Mouse (Mus musculus) embryo, embryonic 9.5 days (tissue): Measurements from ENCODE around the gene Anapc2.
A peak's percentile ranks its signal among the peaks of the same experiment; 100 is the strongest.
"Not testable (repeated sequence)": the region's sequence is repeated elsewhere in the genome, so short reads cannot be mapped to it uniquely, and the experiment has no call there.

Source experiments
- DNase-seq: peaks from one replicate; pipeline ENCODE4 v3.0.0-alpha.2; 2017; ENCODE audit errors: extremely low spot score

Anapc2 gene

DNA sequence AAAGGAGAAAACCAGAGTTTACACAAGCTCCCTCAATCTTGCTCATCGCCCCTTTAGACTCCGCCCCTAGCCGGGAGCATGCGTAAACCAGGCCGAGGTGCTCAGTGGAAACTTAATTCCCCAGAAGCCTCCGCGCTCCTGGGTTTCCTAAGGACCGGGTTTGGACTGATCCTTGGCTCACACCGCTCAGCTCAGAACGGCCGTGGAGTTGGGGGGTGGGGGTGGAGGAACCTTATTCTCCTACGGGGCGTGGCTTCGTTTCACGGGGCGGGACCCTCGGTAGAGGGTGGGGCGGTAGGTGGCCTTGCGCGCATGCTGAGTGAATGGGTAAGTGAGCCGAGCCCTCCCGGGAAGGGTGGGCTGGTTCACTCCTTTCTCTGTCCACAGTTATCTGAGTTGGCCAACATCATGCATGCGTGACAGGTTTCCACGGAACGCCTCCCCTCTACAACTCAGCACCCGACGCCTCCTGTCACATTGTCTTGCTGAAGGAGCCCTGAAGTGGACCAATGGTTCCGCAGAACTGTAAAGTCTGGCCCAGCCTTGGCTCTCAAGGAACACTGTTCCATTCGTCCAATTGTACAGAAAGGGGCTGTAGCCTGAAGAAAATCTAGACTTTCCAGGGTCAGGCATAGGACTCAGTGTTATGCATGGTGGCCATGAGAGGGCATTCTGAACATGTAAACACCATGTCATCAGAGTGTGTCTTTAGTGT is 31.4 kb upstream of the Anapc2 start:
- peak; percentile 75 for DNase-seq

DNA sequence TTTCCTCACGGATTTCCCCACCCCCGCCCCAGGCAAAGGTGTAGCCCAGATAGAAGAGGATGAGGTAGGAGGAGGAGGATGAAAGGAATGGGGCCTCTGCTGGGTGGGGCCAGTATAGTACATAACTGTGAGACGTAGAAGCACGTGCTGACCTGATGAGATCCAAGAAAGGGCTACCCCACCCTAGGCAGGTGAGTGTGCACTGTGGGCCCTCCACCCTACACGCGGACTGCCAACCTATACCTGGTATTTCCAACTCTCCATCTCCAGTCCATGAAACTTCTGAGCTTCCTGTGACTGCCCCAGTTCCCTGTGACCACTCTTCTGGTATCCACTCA is 30.9 kb upstream of the Anapc2 start:
- no peak for DNase-seq

DNA sequence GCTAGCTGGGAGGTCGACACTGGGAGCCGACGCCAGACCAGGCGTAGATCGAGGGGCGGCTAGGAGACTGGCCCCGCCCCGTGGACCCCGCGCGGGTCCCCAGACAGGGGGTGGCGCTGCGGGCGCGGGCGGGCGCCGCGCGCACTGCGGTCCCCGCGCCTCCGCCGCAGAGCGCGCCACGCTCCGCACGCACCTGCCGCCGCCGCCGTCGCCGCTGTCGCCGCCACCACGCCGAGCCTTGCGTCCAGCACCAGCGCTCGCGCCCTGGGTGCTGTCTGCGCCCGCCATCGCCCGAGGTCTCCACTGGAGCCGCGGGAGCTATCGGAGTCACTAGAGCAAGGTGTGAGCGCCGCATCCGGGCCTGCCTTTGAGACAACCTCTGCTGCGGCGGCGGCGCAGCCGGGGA is 30.2 kb upstream of the Anapc2 start, which contains the start of the genes Rnf208 and Cysrt1:
TSS of gene Rnf208 (plus strand) at position 155 of the 406 bp plus-strand sequence.
TSS of gene Cysrt1 (minus strand) at position 352 of the 406 bp plus-strand sequence.
- no peak for DNase-seq

DNA sequence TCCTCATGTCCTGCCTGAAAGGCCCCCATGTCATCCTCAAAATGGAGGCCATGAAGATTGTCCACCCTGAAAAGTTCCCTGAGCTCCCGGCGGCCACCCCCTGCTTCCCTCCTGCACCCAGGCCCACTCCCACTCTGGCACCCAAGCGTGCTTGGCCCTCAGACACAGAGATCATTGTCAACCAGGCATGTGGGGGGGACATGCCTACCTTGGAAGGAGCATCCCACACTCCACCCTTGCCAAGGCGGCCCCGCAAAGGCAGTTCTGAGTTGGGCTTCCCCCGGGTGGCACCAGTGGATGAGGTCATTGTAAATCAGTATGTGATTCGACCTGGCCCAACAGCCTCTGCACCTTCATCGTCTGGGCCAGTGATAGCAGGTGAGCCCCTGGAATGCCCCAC is 28.9 kb upstream of the Anapc2 start:
- no peak for DNase-seq

DNA sequence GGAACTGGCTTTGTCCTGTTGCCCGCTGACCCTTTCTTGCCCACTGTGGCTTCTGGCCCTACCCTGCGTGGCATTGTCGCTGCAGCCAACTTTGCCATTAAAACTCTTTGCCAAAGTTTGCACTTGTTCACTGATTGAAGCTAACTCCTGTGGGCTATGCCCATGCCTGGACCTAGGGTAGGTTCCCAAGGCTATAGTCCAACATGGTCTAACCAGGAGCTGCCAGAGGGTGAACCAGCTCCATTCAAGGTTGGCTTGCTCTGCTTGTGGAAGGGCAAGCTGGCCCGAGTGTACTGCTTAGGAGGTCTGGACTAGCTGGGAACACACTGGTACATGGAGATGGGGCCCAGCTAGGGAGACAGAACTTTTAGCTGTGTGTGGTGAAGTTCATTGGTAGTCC is 28.1 kb upstream of the Anapc2 start:
- DNase-seq: no peak

DNA sequence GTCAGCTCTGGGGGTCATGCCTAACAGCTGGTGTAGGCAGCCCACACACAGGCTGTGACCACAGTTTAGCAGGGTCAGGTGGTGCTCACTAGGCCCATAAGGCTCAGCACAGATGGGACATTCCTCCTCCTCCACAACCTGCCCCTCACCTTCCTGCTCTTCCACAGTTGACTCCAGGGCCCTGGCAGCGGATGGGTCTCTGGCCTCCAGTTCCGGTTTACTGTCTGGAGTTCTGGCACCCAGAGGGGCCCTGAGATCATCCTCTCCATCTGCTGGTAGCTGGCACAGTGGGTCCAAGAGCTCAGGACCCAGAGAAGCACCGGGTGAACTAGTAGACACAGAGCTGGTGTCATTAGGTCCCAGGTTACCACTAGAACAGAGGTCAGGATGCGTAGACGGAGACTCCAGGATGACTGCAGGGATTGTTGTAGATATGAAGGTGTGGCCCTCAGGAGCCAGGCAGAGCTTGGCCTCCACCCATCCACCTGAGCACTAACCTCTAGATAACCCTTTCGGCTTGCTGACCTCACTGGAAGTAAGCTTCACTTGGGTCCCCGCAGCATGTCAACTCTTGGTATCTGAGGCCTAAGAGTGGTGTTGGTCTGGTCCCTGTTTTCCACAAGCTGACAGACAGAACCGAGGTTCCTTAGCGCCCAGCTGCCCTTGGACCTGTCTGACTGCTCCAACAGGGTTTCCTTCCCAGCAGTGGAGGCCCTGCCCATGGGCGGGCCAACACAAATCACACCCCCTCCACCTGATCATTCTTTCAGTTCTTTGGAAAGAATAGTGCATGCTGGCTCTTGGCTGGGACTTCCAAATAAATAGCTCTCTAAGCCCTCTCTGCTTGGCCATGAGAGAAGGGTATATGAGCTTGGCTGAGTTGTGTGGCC is 25.9 kb upstream of the Anapc2 start, which contains the start of gene AL732309.1:
TSS of gene AL732309.1 (minus strand) at position 681 of the 890 bp plus-strand sequence.
- DNase-seq: no peak

DNA sequence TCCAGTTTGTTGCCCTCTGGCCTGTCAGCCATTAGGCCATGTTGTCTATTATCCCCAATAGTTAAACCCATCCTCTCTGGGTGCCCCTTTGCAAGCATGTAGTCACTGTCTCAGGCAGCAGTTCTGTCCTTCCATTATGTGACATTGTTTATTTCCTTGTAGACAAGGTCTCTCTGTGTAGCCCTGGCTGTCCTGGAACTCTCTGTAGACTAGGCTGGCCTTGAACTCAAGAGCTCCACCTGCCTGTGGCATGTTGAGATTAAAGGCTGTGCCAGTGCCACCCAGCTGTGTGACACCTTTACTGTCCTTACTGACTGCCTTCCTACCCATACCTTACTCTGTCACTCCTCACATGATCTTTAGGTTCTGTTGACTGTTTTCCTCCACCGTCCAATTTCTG is 19.9 kb upstream of the Anapc2 start:
- no peak for DNase-seq

DNA sequence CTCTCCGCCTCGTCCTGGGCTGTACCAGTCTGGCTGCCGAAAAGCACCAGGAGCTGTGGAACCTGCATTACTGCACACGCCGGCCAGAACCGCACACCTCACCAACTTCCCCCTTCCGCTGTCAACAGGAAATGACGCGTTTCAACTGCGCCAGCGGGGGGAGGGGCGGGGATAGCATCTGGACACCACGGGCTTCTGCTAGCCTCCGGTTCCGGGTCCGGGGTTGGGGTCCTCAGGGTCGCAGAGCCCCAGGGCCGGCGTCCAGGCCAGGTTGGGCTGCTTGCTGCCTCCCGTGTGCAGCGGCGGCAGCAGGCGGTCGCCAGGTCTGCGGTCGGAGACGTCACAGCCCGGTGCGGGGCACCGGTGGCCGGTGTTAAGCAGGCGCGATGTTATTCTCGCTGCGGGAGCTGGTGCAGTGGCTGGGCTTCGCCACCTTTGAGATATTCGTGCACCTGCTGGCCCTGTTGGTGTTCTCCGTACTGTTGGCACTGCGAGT is 16.9 kb upstream of the Anapc2 start, which contains the start of gene Tmem203:
TSS of gene Tmem203 (plus strand) at position 156 of the 496 bp plus-strand sequence.
- peak; percentile 95 for DNase-seq

DNA sequence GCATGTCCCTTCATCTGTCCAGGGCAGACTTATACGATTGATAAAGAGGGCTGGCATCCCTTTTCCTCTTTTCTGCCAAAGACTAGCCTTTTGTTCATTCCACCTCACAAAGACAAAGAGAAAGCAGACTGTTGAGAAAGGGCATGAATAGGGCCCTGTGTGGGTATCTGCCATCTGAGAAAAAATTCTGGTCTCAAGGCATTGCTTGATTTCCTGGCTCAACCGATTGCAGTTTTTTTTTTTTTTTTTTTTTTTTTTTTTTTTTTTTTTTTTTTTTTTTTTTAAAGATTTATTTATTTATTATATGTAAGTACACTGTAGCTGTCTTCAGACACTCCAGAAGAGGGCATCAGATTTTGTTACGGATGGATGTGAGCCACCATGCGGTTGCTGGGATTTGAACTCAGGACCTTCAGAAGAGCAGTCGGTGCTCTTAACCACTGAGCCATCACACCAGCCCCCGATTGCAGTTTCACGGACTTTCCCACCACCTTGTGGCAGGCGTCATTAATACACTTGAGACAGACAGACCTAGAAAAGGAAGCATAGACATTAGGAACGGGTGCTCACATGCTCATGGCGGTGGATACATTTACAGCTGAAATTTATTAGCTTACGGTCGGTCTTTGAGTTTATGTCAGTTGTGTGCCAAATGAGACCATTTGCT is 15.7 kb upstream of the Anapc2 start:
- peak; percentile 45 for DNase-seq

DNA sequence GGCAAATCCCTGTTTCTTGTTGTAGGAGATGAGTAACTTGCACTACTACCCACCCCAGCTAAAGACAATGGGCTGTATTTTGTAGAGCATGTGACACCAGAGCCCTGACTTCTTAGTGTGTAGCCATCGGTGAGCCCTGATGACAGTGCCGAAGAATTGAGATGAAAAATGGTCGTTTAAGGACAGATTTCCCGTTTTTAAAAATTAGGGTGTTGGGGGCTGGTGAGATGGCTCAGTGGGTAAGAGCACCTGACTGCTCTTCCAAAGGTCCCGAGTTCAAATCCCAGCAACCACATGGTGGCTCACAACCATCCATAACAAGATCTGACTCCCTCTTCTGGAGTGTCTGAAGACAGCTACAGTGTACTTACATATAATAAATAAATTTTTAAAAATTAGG is 15.0 kb upstream of the Anapc2 start:
- DNase-seq: not testable (repeated sequence)

DNA sequence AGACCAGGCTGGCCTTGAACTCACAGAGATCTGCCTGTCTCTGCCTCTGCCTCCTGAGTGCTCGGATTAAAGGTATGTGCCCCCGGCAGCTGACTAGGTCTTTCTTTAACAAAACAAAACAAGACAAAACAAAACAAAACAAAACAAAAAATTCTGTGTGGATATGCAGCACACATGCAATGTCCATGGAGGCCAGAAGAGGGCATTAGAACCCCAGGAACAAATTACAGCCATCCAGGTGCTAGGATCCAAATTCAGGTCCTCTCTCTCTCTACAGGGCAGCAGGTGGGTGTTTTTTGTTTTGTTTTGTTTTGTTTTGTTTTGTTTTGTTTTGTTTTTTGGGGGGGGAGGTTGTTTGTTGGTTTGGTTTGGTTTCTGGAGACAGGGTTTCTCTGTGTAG is 13.4 kb upstream of the Anapc2 start:
- DNase-seq: no peak

DNA sequence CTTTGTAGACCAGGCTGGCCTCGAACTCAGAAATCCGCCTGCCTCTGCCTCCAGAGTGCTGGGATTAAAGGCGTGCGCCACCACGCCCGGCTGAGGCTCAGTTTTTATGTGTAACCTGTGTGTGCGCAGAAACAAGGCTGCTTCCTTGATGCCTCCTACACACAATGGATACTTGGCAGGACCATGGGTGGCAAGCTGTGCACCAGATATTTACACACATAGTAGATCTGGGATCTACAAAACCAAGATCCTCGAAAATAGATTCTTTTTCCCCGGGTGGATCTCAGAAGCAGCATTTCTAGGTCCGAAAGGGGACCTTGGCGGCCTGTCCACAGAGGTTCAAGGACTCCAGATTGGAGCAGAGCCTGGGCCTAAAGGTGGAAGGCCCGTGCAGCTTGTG is 10.4 kb upstream of the Anapc2 start:
- DNase-seq: no peak

DNA sequence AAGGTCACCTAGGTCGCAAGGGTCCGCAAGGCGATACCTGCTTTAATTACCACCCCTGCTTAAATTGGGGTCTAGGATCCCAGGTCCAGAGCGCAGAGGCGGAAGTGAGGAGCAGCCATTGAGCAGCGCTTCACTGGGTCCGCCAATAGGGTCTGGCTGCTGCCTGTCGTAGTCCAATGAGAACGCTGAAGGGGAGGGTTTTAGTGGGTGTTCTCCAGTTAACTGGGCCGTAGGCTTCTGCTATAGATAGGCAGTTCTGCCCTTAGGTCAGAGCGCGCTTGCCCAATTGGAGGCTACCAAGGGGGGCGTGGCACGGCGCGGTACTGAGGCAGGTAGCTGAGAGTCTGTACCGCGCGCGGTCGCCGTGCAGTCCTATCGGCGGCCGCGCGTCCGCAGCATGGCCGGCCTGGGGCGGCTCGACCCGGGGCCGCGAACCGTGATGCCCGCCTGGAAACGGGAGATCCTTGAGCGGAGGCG is 9.9 kb upstream of the Anapc2 start, which contains the start of gene Tprn:
TSS of gene Tprn (plus strand) at position 328 of the 477 bp plus-strand sequence.
- DNase-seq: peak; percentile 90

DNA sequence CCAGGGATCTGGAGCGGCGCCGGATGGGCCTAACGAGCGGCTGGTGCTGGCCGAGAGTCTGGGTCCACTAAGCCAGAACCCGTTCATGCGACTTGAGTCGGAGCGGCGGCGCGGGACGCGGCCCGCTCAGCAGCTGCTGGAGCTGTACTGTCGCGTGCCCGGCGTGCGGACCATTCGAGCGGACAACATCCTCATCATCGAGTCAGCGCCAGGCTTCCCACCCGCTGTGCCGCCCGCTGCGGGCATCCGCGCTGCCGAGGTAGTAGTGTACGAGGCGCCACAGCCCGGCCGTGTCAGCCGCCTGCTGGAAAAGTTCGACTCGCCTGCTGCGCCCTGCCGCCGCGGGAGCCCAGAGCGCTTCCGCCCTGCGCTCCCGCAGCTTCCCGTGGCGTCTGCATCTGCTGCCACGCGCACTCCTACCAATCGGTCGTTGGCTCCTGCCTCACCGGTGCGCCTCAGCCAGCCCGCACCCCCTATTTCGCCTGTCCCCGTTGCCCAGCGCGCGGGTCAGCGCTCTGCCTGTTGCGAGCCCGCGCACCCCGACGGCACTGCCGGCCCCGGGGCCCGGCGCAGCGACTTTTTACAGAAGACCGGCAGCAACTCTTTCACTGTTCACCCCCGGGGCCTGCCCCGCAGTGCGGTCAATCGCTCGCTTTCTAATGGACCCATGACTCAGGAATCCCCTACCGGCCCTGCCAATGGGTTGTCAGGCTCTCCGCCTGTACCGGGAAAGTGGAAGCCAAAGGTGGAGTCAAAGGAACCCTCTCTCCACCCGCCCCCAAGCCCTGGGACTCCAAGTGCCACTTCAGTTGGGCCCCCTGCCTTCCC is 9.3 kb upstream of the Anapc2 start:
- DNase-seq: peak; percentile 16

DNA sequence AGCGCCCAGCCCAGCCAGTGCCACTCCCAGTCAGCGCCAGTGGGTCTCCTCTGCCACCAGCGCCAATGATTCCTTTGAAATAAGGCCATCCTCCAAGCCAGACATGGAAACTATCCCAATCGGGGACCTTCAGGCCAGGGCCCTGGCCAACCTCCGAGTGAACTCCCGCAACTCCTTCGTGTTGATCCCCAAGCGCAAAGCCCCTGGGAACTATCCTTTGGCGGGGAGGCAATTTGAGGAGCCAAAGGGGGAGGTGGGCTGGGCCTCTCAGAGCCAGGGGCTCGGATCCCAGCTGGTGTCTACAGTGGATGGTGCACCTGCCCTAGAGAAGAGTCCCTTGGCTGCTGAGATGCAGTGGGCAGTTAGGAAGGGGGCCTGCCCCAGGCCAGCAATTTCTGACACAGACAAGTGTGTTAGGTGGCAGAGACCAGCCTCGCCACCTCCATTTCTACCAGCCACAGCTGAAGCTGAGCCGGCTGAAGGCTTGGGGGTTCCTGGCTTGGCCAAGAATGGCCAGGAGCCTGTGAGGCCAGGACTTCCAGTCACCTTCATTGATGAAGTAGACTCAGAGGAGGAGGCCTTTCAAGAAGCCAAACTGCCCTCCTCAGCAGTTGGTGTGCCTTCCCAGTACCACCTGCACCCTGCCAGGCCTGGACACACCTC is 8.5 kb upstream of the Anapc2 start:
- DNase-seq: no peak

DNA sequence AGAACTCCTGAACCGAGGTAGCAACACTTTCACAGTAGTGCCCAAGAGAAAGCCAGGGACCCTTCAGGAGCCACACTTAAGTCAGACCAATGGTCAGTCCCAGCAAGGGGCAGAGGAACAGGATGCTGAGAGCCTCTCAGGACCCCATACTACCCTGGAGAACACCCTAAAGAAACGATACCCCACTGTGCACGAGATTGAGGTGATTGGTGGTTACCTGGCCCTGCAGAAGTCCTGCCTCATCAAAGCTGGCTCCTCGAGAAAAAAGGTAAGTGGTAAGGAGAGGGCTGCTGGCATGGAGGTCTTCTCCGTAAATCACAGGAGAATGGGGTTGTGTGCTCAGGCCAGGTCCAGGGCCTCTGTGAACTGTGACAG is 8.0 kb upstream of the Anapc2 start:
- no peak for DNase-seq

DNA sequence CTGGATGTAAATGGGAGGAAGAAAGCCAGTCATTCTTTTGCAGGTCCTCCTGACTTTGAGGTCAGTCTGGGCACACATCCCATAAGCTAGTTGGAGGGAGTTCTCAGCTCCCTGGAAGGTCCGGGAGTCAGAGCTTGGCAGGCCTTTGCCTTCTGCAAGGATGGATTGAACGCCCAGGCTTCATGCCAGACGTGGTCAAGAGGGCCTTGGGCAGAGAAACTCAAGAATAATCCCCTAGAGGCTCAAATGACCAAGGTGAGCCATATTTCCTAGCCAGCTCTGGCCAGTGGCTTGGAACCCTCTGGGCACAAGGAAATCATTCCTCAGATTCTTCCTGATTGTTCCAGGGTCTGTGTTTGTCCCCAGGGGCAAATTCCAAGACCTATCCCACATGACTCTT is 7.4 kb upstream of the Anapc2 start:
- DNase-seq: no peak

DNA sequence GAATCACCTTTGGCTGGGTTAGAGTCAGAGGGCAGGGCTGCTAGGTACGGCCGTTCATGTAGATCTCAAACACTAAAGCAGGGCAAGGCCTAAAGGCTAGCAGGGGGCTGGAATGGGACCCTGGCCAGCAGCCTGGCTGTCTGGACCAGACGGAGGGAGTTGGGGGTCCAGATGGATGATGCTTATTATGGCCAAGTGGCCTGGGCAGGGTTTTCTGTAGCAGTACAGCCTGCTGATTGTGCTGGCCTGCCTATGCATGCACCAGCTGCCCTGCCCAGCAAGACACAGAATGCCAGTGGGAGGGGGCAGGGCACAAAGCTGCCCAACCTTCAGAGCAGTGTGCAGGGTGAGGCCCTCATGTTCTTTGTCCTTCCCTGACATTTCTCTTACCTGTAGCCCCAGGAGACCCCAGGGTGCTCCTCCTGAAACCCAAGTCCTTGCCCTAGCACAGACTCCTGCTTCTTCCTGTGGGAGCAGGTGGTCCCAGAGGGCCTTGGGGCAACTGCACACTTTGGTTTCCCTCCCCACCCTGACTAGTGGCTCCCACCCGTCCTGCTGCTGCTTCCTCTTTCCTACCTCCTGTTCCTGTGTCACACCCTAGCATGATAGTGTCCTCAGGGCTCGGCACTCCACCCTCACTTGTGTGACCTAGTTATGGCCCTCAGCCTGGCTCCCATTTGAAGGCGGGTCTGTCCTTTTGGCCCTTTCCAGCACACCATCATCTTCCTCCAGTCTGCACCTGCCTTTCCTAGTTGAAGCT is 6.2 kb upstream of the Anapc2 start:
- no peak for DNase-seq

DNA sequence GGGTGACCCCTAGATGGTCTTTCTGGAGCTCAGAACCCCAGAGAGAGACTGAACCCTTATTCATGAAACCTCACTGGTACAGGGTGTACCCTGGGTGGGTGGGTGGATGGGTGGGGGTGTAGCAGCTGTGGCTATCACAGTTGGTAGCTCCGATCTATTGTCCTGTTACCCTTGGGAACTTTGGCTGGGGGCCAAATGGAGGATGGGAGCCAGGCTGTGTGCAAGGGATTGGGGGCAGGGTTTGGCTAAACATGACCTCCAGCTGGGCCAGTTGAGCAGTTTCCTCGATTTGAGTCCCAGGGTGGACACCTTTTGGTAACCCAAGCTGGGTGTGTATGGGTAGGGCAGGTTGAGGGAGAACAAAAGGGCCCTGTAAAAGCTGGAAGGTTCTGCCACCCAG is 5.6 kb upstream of the Anapc2 start:
- DNase-seq: no peak

DNA sequence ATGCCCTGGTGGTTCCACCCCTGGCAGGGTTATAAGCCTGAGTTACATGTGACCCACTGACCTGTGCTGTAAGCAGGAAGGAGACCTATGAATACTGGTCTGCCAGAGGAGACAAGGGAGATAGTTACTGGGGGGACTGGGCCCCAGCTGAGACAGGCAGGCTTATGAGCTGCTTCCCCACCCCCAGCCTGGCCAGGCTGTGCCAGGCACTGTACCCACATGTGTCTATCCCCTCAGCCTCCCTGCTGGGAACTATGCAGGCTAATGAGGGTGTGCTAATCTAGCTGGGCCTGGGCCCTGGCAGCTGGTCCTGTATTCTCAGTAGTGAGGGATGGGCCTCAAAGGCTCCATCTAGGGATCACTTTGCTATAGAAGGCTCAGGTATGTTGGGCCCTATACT is 5.0 kb upstream of the Anapc2 start:
- no peak for DNase-seq
